Mouse (Mus musculus) CH12.LX (cell line): ENCODE measurements around the gene Tmtc1. TPM values are rescaled to one million over a fixed set of nuclear protein-coding genes. Genes with fewer than 3 reads are reported as not detected.

Experiments
- DNase-seq: peaks from one replicate; pipeline ENCODE4 v3.0.0-alpha.2; 2013; ENCODE audit errors: extremely low read depth
- H3K27ac ChIP-seq: 2 replicates; pipeline ENCODE4 v1.5.1; 2012; ENCODE audit warnings: low read depth, mild to moderate bottlenecking, control low read depth, moderate library complexity; ENCODE audit not compliant: insufficient read depth
- H3K27me3 ChIP-seq: replicated peaks from 2 replicates; pipeline ENCODE3; 2012; ENCODE audit warnings: inconsistent platforms
- H3K36me3 ChIP-seq, 2 experiments: replicated peaks in 1 of 2; 2 replicates each; pipeline versions ENCODE3 to v1.6.1; 2012; ENCODE audit warnings: inconsistent platforms in 1 of 2, low read length in 1 of 2, mild to moderate bottlenecking in 1 of 2, mixed read lengths in 1 of 2, moderate library complexity in 1 of 2; ENCODE audit not compliant: control insufficient read depth in 1 of 2, insufficient read depth in 1 of 2
- H3K4me1 ChIP-seq, 2 experiments: 2 replicates each; pipeline ENCODE4 v1.6.1; 2012; ENCODE audit warnings: inconsistent platforms in 1 of 2, moderate library complexity in 1 of 2; ENCODE audit not compliant: insufficient read depth in 2 of 2, control insufficient read depth in 1 of 2
- H3K4me2 ChIP-seq: 2 replicates; pipeline ENCODE4 v1.6.1; 2012; ENCODE audit warnings: low read depth, mild to moderate bottlenecking, control low read depth; ENCODE audit not compliant: poor library complexity, insufficient read depth, severe bottlenecking
- H3K4me3 ChIP-seq, 3 experiments: fragments of 150-350 bp in 1 of 3; sonication (generic) in 1 of 3; replicated peaks in 1 of 3; 2 replicates each; pipeline versions ENCODE3 to v1.5.1; 2011 to 2012; ENCODE audit warnings: low read depth in 2 of 3, low read length in 2 of 3, mild to moderate bottlenecking in 2 of 3, moderate library complexity in 2 of 3, control low read depth in 1 of 3, improper control_type of control experiment in 1 of 3, inconsistent platforms in 1 of 3, mixed read lengths in 1 of 3; ENCODE audit not compliant: poor library complexity in 1 of 3
- H3K79me2 ChIP-seq: replicated peaks from 2 replicates; pipeline ENCODE4 v1.6.1; 2012; ENCODE audit warnings: mild to moderate bottlenecking, moderate library complexity; ENCODE audit not compliant: control insufficient read depth, poor library complexity, insufficient read depth, severe bottlenecking; ENCODE audit errors: extremely low read depth
- H3K9ac ChIP-seq: 2 replicates; pipeline ENCODE4 v1.6.1; 2012; ENCODE audit warnings: low read depth, mild to moderate bottlenecking, control low read depth, moderate library complexity; ENCODE audit not compliant: insufficient read depth
- H3K9me3 ChIP-seq: replicated peaks from 2 replicates; pipeline ENCODE3; 2012; ENCODE audit warnings: low read length, inconsistent platforms, mixed read lengths
- BHLHE40 ChIP-seq: IDR thresholded peaks from 2 replicates; pipeline ENCODE4 v1.6.1; 2011; ENCODE audit warnings: mild to moderate bottlenecking, low read depth, low read length, improper control_type of control experiment
- CHD1 ChIP-seq: IDR thresholded peaks from 2 replicates; pipeline ENCODE4 v1.6.1; 2012; ENCODE audit warnings: low read depth, low read length, improper control_type of control experiment, inconsistent platforms
- CHD2 ChIP-seq: IDR thresholded peaks from 2 replicates; pipeline ENCODE4 v1.6.1; 2011; ENCODE audit warnings: low read length, improper control_type of control experiment
- CTCF ChIP-seq, 2 experiments: IDR thresholded peaks in 1 of 2; conservative IDR thresholded peaks in 1 of 2; 2 replicates each; pipeline ENCODE4 v1.5.1; 2011 to 2012; ENCODE audit warnings: low read depth in 2 of 2, low read length in 2 of 2, improper control_type of control experiment in 1 of 2, inconsistent platforms in 1 of 2, mild to moderate bottlenecking in 1 of 2, moderate library complexity in 1 of 2
- ELF1 ChIP-seq: IDR thresholded peaks from 2 replicates; pipeline ENCODE4 v1.6.1; 2014; ENCODE audit warnings: low read depth, mild to moderate bottlenecking, inconsistent platforms, low read length, improper control_type of control experiment
- ETS1 ChIP-seq: conservative IDR thresholded peaks from 2 replicates; pipeline ENCODE4 v1.6.1; 2012; ENCODE audit warnings: low read depth, mild to moderate bottlenecking, inconsistent platforms, low read length, improper control_type of control experiment, moderate library complexity
- HCFC1 ChIP-seq: IDR thresholded peaks from 2 replicates; pipeline ENCODE4 v1.6.1; 2012; ENCODE audit warnings: low read depth, mild to moderate bottlenecking, inconsistent platforms, low read length, improper control_type of control experiment
- IRF4 ChIP-seq: IDR thresholded peaks from 2 replicates; pipeline ENCODE4 v1.6.1; 2014; ENCODE audit warnings: low read depth, mild to moderate bottlenecking, inconsistent platforms, low read length, improper control_type of control experiment
- JUN ChIP-seq: IDR thresholded peaks from 2 replicates; pipeline ENCODE4 v1.6.1; 2011; ENCODE audit warnings: low read depth, mild to moderate bottlenecking, low read length, improper control_type of control experiment, moderate library complexity; ENCODE audit not compliant: insufficient read depth
- JUND ChIP-seq: conservative IDR thresholded peaks from 2 replicates; pipeline ENCODE4 v1.6.1; 2011; ENCODE audit warnings: low read depth, low read length, improper control_type of control experiment
- MAFK ChIP-seq: IDR thresholded peaks from 2 replicates; pipeline ENCODE4 v1.6.1; 2011; ENCODE audit warnings: low read length, improper control_type of control experiment; ENCODE audit not compliant: insufficient replicate concordance
- MEF2A ChIP-seq: IDR thresholded peaks from 2 replicates; pipeline ENCODE4 v1.6.1; 2014; ENCODE audit warnings: low read depth, mild to moderate bottlenecking, inconsistent platforms, low read length, improper control_type of control experiment, borderline replicate concordance
- MXI1 ChIP-seq: IDR thresholded peaks from 2 replicates; pipeline ENCODE4 v1.6.1; 2011; ENCODE audit warnings: mild to moderate bottlenecking, low read depth, low read length, improper control_type of control experiment
- NELFE ChIP-seq: IDR thresholded peaks from 2 replicates; pipeline ENCODE4 v1.6.1; 2011; ENCODE audit warnings: low read depth, low read length, improper control_type of control experiment
- PAX5 ChIP-seq: IDR thresholded peaks from 2 replicates; pipeline ENCODE4 v1.6.1; 2012; ENCODE audit warnings: low read length, inconsistent platforms, mixed read lengths
- POLR2A ChIP-seq: IDR thresholded peaks from 2 replicates; pipeline ENCODE4 v1.6.1; 2011; ENCODE audit warnings: low read depth, mild to moderate bottlenecking, improper control_type of control experiment, low read length
- POLR2AphosphoS2 ChIP-seq: IDR thresholded peaks from 2 replicates; pipeline ENCODE4 v1.6.1; 2011; ENCODE audit warnings: low read depth, low read length, improper control_type of control experiment
- RAD21 ChIP-seq: IDR thresholded peaks from 2 replicates; pipeline ENCODE4 v1.6.1; 2011; ENCODE audit warnings: low read depth, mild to moderate bottlenecking, low read length, improper control_type of control experiment, moderate library complexity
- RCOR1 ChIP-seq: conservative IDR thresholded peaks from 2 replicates; pipeline ENCODE4 v1.6.1; 2012; ENCODE audit warnings: low read depth, mild to moderate bottlenecking, inconsistent platforms, low read length, improper control_type of control experiment
- SIN3A ChIP-seq: IDR thresholded peaks from 2 replicates; pipeline ENCODE4 v1.6.1; 2012; ENCODE audit warnings: low read length, improper control_type of control experiment, inconsistent platforms
- SMC3 ChIP-seq: IDR thresholded peaks from 2 replicates; pipeline ENCODE4 v1.6.1; 2011; ENCODE audit warnings: low read depth, low read length, improper control_type of control experiment
- TBP ChIP-seq: conservative IDR thresholded peaks from 2 replicates; pipeline ENCODE4 v1.6.1; 2011; ENCODE audit warnings: low read depth, low read length, improper control_type of control experiment
- TCF12 ChIP-seq: IDR thresholded peaks from 2 replicates; pipeline ENCODE4 v1.6.1; 2014; ENCODE audit warnings: low read depth, mild to moderate bottlenecking, inconsistent platforms, low read length, improper control_type of control experiment
- UBTF ChIP-seq: IDR thresholded peaks from 2 replicates; pipeline ENCODE4 v1.6.1; 2012; ENCODE audit warnings: low read depth, mild to moderate bottlenecking, inconsistent platforms, low read length, improper control_type of control experiment, moderate library complexity
- USF1 ChIP-seq: IDR thresholded peaks from 2 replicates; pipeline ENCODE4 v1.6.1; 2014; ENCODE audit warnings: low read depth, mild to moderate bottlenecking, inconsistent platforms, low read length, improper control_type of control experiment
- USF2 ChIP-seq: conservative IDR thresholded peaks from 2 replicates; pipeline ENCODE4 v1.6.1; 2011; ENCODE audit warnings: low read depth, low read length, improper control_type of control experiment
- ZC3H11A ChIP-seq: IDR thresholded peaks from 2 replicates; pipeline ENCODE4 v1.6.1; 2012; ENCODE audit warnings: low read depth, mild to moderate bottlenecking, inconsistent platforms, low read length, improper control_type of control experiment
- ZKSCAN1 ChIP-seq: IDR thresholded peaks from 2 replicates; pipeline ENCODE4 v1.6.1; 2012; ENCODE audit warnings: low read depth, inconsistent platforms, low read length, improper control_type of control experiment, borderline replicate concordance
- ZNF384 ChIP-seq: IDR thresholded peaks from 2 replicates; pipeline ENCODE4 v1.6.1; 2012; ENCODE audit warnings: low read depth, low read length, improper control_type of control experiment, inconsistent platforms
- dilution Hi-C: fragments of 300-500 bp; cut with MboI; formaldehyde crosslinking; loops from 2 replicates; pipeline ENCODE4 v1.14.3; 2020; ENCODE audit warnings: low sequenced_read_pairs; ENCODE audit not compliant: extremely low pct_unique_long_range_greater_than_20kb, extremely low pct_ligation_motif_present
- in situ Hi-C: fragments of 300-500 bp; cut with MboI; formaldehyde crosslinking; loops from 3 replicates; pipeline ENCODE4 v1.14.3; 2019; ENCODE audit warnings: low sequenced_read_pairs, low pct_ligation_motif_present, low pct_unique_long_range_greater_than_20kb, mixed read lengths
- polyA plus RNA-seq: library from polyadenylated mRNA; unstranded; fragments of >175 nt; gene quantifications from 2 replicates; pipeline ENCODE4 v1.2.1, GENCODE M21; 2012; ENCODE audit warnings: low read depth; ENCODE audit not compliant: insufficient read length
- total RNA-seq, 2 experiments: library from RNA; depleted of rRNA; stranded (reverse); fragments of 300-350 nt in 1 of 2; fragments of >200 nt in 1 of 2; gene quantifications; 2 replicates each; pipeline ENCODE4 v1.2.3; 2012 to 2014

The Tmtc1 gene
- total and polyA plus RNA-seq, 3 experiments, result 0.03 to 0.13 (median 0.04) TPM

DNA sequence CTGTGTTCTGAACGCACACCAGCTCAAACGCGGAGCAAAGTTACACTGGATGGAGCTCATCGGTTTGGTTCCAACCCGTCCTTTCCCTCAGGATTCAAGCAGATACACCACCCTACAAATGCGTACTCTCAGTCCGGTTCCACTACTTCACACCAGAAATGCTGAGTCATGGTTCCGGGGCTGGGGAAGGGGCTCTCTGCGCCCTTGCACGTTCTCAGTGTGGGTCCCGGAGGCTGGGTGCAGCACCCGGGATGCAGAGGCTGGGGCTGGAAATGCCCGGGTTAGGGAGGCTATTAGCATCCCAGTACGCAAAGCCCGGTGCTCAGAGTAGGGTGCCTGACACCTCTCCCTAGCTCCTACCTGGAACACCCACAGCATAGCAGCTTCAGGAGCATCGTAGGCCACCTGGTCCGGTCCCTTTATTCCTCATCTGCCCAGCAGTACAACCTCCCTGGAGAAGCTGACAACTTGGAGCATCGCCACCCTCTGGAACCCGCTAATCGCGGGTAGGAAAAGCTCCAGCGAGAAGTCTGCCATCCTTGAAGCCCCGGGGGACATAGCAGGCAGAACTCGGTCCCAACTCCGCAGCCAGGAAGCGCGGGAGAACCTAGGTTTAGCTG lies 1.4 kb downstream of the Tmtc1 start:
- H3K36me3 ChIP-seq, result no peaks in the 10 kb centered on the region
- H3K9ac ChIP-seq, result no peak overlapping the region
- H3K27me3 ChIP-seq, result no peaks in the 10 kb centered on the region
- no peaks in the 10 kb centered on the region for H3K79me2 ChIP-seq
- TF ChIP-seq NELFE (no peak), MAFK (0 out of 2 replicates have a peak, but pooled peaks have one; percentile 27), JUND (no peak), TCF12 (no peak)
- in situ Hi-C loops (no loop called here), dilution Hi-C loops (no loop called here)
- DNase-seq, result no peak
- peaks cover 0 to 3% of the 10 kb centered on the region in 2 experiments; a peak in 1 of 4 replicates for H3K4me1 ChIP-seq
- H3K9me3 ChIP-seq, result peaks cover 9% of the 10 kb centered on the region
- peak overlapping the region in 1 of 3 experiments; percentile 0 for H3K4me3 ChIP-seq
- H3K27ac ChIP-seq, result no peak overlapping the region
- H3K4me2 ChIP-seq, result peak overlapping the region; percentile 46; the same call in 1 of the 2 replicates

DNA sequence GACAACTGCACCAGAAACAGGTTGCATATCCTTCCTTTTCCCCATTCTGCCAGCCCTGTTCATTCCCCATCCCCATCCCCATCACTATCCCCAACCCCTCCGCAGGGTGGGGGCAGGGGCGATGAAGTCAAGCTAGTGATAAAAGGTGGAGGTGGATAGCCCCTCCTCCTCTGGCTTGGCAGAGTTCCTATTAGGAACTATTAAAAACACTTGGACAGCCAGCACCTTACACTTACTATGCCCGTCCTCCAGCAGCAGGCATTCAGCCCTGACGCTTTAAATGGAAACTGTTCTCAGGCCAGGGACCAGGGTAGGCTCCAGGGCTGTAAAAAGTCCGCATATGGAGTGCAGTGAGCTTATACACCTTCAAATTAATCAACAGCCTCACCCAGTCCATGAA lies 2.3 kb downstream of the Tmtc1 start:
- dilution Hi-C loops, result no loop called here
- in situ Hi-C loops, result no loop called here
- no peak overlapping the region for H3K4me3 ChIP-seq

DNA sequence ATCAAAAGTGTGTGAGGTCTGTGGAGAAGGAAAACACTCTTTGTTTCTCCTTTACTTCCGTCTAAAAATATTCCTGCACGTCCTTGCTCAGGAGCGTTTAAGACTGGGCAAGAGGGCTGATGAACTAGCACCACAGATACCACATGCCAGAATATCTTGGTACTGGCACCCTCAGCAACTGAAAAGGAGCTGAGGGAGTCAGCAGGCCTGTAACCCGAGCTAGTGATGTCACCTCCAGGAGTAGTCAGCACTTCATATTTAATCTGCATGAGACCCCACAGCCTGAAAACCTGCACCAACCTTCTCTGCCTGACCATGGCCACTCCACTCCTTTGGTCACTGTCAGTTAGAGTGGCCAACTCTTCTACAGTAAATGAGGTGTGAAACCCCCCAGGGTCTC lies 5.1 kb downstream of the Tmtc1 start:
- dilution Hi-C loops (no loop called here), in situ Hi-C loops (no loop called here)
- no peak overlapping the region for H3K4me2 ChIP-seq
- no peak for DNase-seq
- H3K36me3 ChIP-seq, result no peaks in the 10 kb centered on the region
- no peak overlapping the region for H3K9ac ChIP-seq
- peaks cover 6% of the 10 kb centered on the region for H3K9me3 ChIP-seq
- H3K27ac ChIP-seq, result no peak overlapping the region
- TF ChIP-seq POLR2A, result no peak
- TF ChIP-seq CHD2, result no peak
- no peak for TF ChIP-seq POLR2AphosphoS2
- no peak for TF ChIP-seq TBP
- no peak for TF ChIP-seq MXI1
- no peak for TF ChIP-seq PAX5
- TF ChIP-seq ETS1, result no peak
- no peak for TF ChIP-seq ZKSCAN1
- TF ChIP-seq SMC3, result no peak
- TF ChIP-seq USF2, result no peak
- TF ChIP-seq IRF4, result no peak
- no peak for TF ChIP-seq SIN3A
- TF ChIP-seq RAD21, result no peak
- TF ChIP-seq ZC3H11A, result no peak
- no peak for TF ChIP-seq NELFE
- no peak for TF ChIP-seq ZNF384
- no peak for TF ChIP-seq ELF1
- TF ChIP-seq USF1, result no peak
- no peaks in the 10 kb centered on the region for H3K79me2 ChIP-seq
- H3K4me1 ChIP-seq, result peaks cover 5 to 18% of the 10 kb centered on the region in 2 experiments; a peak in 3 of 4 replicates
- H3K4me3 ChIP-seq, result no peak overlapping the region
- H3K27me3 ChIP-seq, result no peaks in the 10 kb centered on the region

More for the DNA sequence above, 2.3 kb downstream of the Tmtc1 start:
- Histone ChIP-seq H3K27ac (no peak overlapping the region), H3K4me2 (no peak overlapping the region), H3K27me3 (no peaks in the 10 kb centered on the region), H3K79me2 (no peaks in the 10 kb centered on the region), H3K4me1 (peaks cover under 1 to 3% of the 10 kb centered on the region in 2 experiments; a peak in 2 of 4 replicates), H3K36me3 (no peaks in the 10 kb centered on the region), H3K9ac (no peak overlapping the region), H3K9me3 (peaks cover 9% of the 10 kb centered on the region)
- TF ChIP-seq MXI1, result no peak
- no peak for TF ChIP-seq SIN3A
- TF ChIP-seq SMC3, result no peak
- TF ChIP-seq ZNF384, result no peak
- TF ChIP-seq ETS1, result no peak
- TF ChIP-seq HCFC1, result no peak
- no peak for TF ChIP-seq RAD21
- TF ChIP-seq JUN, result no peak
- no peak for TF ChIP-seq CHD2
- no peak for TF ChIP-seq CTCF (conservative IDR thresholded peaks at IDR 0.05 in 1 of 2, IDR thresholded peaks at IDR 0.05 in 1 of 2; ENCODE audit: low read depth in 2 of 2, low read length in 2 of 2)
- no peak for TF ChIP-seq RCOR1
- no peak for TF ChIP-seq NELFE
- no peak for TF ChIP-seq BHLHE40
- no peak for TF ChIP-seq MEF2A
- TF ChIP-seq CHD1, result no peak
- no peak for TF ChIP-seq UBTF
- no peak for DNase-seq
